Mouse (Mus musculus) limb, embryonic 11.5 days (tissue): ENCODE data around the gene Abcc2. TPM values are rescaled to one million over a fixed set of nuclear protein-coding genes. Genes with fewer than 3 reads are reported as not detected.

Experiments
- ATAC-seq: fragments of 200-750 bp; cut with Nextera tagmentation; 2 replicates; pipeline ENCODE4 v1.8.0; 2017; ENCODE audit warnings: low read depth; ENCODE audit not compliant: insufficient number of reproducible peaks, low FRiP score, low TSS enrichment
- DNase-seq: peaks from one replicate; pipeline ENCODE4 v3.0.0-alpha.2; 2015; ENCODE audit warnings: low spot score
- H3K27ac ChIP-seq: fragments of 300-500 bp; sonication (generic); replicated peaks from 2 replicates; pipeline ENCODE4 v1.5.1; 2014; ENCODE audit warnings: low read depth, mild to moderate bottlenecking, low read length
- H3K27me3 ChIP-seq: fragments of 300-500 bp; sonication (generic); 2 replicates; pipeline ENCODE4 v1.6.1; 2014; ENCODE audit warnings: mild to moderate bottlenecking, low read length, mixed read lengths; ENCODE audit not compliant: control insufficient read depth, insufficient read depth
- H3K36me3 ChIP-seq: fragments of 300-500 bp; sonication (generic); 2 replicates; pipeline ENCODE4 v1.6.1; 2014; ENCODE audit warnings: mild to moderate bottlenecking, low read length, moderate library complexity, mixed read lengths; ENCODE audit not compliant: control insufficient read depth, insufficient read depth
- H3K4me1 ChIP-seq: fragments of 300-500 bp; sonication (generic); 2 replicates; pipeline ENCODE4 v1.6.1; 2014; ENCODE audit warnings: low read length, mixed read lengths; ENCODE audit not compliant: control insufficient read depth, insufficient read depth
- H3K4me2 ChIP-seq: fragments of 300-500 bp; sonication (generic); 2 replicates; pipeline ENCODE4 v1.6.1; 2014; ENCODE audit warnings: low read depth, mild to moderate bottlenecking, moderate library complexity; ENCODE audit not compliant: severe bottlenecking
- H3K4me3 ChIP-seq: fragments of 300-500 bp; sonication (generic); 2 replicates; pipeline ENCODE4 v1.5.1; 2014; ENCODE audit warnings: low read depth, low read length
- H3K9ac ChIP-seq: fragments of 300-500 bp; sonication (generic); 2 replicates; pipeline ENCODE4 v1.6.1; 2014; ENCODE audit warnings: mild to moderate bottlenecking, low read length
- H3K9me3 ChIP-seq: fragments of 300-500 bp; sonication (generic); 2 replicates; pipeline ENCODE4 v1.6.1; 2016; ENCODE audit warnings: low read length; ENCODE audit not compliant: control insufficient read depth
- WGBS: fragments of 180-500 bp; shearing (Covaris S2); extraction: QIAGEN DNeasy Blood & Tissue Kit; methylation state at CpG from one replicate; pipeline ENCODE4 v1.1.7; 2014; 5-methylcytosine and 5-hydroxymethylcytosine counted together
- polyA plus RNA-seq: library from polyadenylated mRNA; unstranded; fragments of >200 nt; fragmentation: Nextera tagmentation; extraction: Ambion mirVana; gene quantifications from 2 replicates; pipeline ENCODE4 v1.2.1, GENCODE M21; 2014

The Abcc2 gene
- polyA plus RNA-seq, 1 experiment from 2014 or later, result 0.05 TPM

DNA sequence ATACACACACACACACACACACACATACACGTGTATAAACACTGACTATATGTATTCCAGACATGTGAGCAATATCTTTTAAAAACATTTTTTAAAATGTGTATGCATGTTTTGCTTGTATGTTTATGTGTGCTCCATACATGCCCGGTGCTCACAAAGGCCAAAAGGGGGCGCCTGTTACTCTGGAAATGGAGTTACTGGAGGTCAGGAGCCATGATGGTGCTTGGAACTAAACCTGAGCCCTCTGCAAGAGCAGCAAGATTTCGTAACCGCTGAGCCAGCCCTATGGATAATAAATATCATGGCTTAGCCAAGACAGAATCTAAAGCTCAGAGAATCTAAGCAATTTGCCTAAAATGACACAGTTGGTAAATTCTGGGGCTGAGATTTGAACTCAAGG is 105.2 kb downstream of the Abcc2 start:
- H3K4me3 ChIP-seq, result no peak overlapping the region
- whole genome bisulfite sequencing, result 79% methylated on average over 5 of the region's 5 CpGs
- DNase-seq (no peak), ATAC-seq (no peak)
- peaks cover 5% of the 10 kb centered on the region; the same call in 1 of the 2 replicates for H3K4me1 ChIP-seq
- no peak overlapping the region for H3K4me2 ChIP-seq
- no peaks in the 10 kb centered on the region for H3K36me3 ChIP-seq
- no peaks in the 10 kb centered on the region for H3K27me3 ChIP-seq
- no peak overlapping the region for H3K9ac ChIP-seq
- no peaks in the 10 kb centered on the region for H3K9me3 ChIP-seq
- H3K27ac ChIP-seq, result no peak overlapping the region

DNA sequence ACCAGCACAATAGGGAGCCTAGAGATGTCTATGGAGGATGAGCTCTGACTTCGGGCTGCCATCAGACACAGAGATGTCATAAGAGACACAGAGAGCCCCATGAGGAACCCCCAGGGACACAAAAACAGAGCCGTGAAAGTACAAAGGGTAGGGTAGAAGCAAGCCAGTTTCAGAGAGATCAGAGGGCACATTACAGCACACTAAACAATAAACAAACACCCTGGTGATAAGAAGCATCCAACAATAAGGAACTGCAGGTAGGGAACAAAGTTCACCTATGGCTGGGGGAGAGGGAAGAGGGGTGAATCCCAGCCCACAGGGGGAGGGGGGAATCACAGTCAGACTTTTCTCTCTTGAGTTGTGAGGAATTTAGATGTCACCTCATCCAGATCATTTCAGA is 105.7 kb downstream of the Abcc2 start:
- Histone ChIP-seq H3K36me3 (no peaks in the 10 kb centered on the region), H3K4me1 (peaks cover 5% of the 10 kb centered on the region; the same call in 1 of the 2 replicates), H3K9me3 (no peaks in the 10 kb centered on the region), H3K9ac (no peak overlapping the region), H3K4me2 (no peak overlapping the region), H3K27me3 (no peaks in the 10 kb centered on the region), H3K4me3 (no peak overlapping the region), H3K27ac (no peak overlapping the region)
- DNase-seq, result no peak
- no peak for ATAC-seq
- 74% methylated on average over 2 of the region's 2 CpGs for WGBS

Other genes starting within 250 kb of the Abcc2 start
- gene Nkx2-3, start 169.9 kb upstream of the Abcc2 start, polyA plus RNA-seq, result not detected in 2 replicates
- gene Slc25a28, start 107.3 kb upstream of the Abcc2 start, polyA plus RNA-seq, result 10.3 and 11.2 TPM in 2 replicates
- gene Entpd7, start 92.5 kb upstream of the Abcc2 start, polyA plus RNA-seq, result 13.7 and 16.7 TPM in 2 replicates
- gene Cutc, start 29.2 kb upstream of the Abcc2 start, polyA plus RNA-seq, result 11.6 and 12.3 TPM in 2 replicates
- 9.3 and 11.0 TPM in 2 replicates for gene Cox15, start 29.2 kb upstream of the Abcc2 start, polyA plus RNA-seq
- gene Dnmbp, start 158.0 kb downstream of the Abcc2 start, polyA plus RNA-seq, result 25.1 and 26.0 TPM in 2 replicates
- not detected in 2 replicates for gene Cpn1, start 204.4 kb downstream of the Abcc2 start, polyA plus RNA-seq
- 0.12 and 0.13 TPM in 2 replicates for gene Cyp2c23, start 247.0 kb downstream of the Abcc2 start, polyA plus RNA-seq